Mouse (Mus musculus): ENCODE data around the gene Zfp51. TPM values are rescaled to one million over a fixed set of nuclear protein-coding genes. Genes with fewer than 3 reads are reported as not detected.

Zfp51 gene
- total RNA-seq, 2 experiments from 2014 or later, result 4.0 to 4.6 TPM

DNA sequence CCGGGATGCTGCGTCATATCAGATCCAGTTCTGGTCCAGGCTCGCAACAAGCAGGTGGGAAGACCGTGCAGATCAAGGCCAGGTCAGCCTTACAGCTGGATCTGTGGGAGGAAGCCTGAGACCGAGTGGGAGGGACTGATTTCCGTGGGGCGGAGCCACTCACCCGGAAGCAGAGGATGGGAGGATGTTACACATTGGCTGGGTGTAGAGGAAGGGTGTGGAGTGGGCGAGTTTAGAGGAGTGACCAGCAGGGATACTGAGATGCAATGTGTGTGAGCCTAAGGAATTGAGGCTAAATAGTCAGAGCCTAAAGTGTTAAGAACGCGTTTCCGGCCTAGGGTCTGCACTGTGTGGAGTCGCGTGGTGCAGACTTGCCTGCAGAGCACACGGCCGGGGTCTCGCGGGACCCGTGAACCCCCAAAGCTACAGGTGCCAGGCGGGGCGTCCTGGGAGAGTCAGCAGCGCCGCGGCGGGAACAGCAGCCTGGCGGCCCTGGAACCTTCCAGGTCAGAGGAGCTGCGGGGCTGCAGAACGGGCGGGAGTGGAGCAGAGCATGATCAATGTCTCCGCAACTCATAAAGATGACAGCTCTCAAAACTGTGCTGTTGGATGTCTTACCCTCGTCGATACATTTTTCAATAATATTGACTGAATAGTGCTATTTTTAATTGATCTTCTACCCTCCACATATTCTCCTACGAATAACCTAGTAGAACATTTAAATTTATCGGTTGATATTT, 38.8 kb downstream of the Zfp51 start, which contains the start of gene Zfp53:
Zfp53 (plus strand) TSS at position 239 of the 740 bp plus-strand sequence.
- no peak; the same call in none of the 2 replicates for TF ChIP-seq CTCF (IDR thresholded peaks at IDR 0.05)
- Histone ChIP-seq H3K27ac (peak within 1 kb of the TSS; percentile 71), H3K4me3 (peak within 1 kb of the TSS; percentile 83)
- intact Hi-C loops (cut with DNase I), result loop anchor here (1.0 to 2.0 kb wide), 2 partner anchors 38 to 43 kb away; partner anchors contain the start of gene Zfp51
- DNase-seq (ENCODE audit: extremely low spot score in 1 of 2, low spot score in 2 of 2), result peak; percentile 77 to 80

DNA sequence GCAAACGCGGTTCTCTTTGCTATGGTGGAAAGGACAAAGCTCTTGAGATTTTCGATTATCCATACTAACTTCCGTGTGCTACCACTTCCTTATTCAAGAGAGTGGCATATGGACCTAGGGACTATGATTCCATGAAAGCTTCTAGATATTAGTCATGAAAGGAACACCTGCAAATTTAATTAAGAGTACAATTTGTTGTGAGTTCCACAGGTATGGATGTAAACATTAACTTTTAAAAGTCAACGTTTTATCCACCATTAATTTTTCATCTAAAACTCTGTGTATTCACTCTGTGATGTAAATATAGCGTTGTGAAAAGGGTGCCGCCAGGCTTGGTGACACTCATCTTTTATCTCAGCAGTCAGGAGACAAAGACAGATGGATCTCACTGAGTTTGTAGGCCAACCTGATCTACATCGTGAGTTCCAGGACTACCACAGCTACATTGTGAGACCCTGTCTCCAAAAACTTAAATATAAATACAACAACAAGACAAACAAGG, 39.4 kb downstream of the Zfp51 start:
- no peak for TF ChIP-seq CTCF (IDR thresholded peaks at IDR 0.05)
- peak overlapping the region; percentile 71; the same call in 1 of the 2 replicates for H3K27ac ChIP-seq
- H3K4me3 ChIP-seq, result peak overlapping the region; percentile 83
- DNase-seq (ENCODE audit: extremely low spot score in 1 of 2, low spot score in 2 of 2), result no peak
- intact Hi-C loops (cut with DNase I), result loop anchor here (2.0 kb wide), 1 partner anchor 39 kb away; the partner anchor contains the start of gene Zfp51

DNA sequence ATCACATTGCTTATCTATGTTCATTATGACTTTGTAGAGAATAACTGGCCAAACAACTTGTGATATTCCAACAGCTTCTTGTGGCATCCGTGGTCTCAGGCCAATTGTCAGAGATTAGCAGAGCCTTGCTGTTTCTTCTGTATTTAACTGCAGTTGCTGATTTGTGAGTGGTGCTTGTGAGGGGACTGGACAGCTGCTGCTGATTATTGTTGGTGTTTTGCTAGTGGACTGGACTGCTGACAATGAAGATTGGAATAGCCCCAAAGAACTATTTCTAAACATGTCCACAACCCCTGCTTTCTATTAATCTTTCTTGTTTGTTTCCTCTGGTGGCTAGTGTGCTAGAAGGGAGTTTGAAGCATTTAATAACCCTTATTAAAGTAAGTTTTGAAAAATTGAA, 51.2 kb downstream of the Zfp51 start:
- no peak for TF ChIP-seq CTCF (IDR thresholded peaks at IDR 0.05)
- intact Hi-C loops (cut with DNase I), result no loop called here
- H3K4me3 ChIP-seq, result no peak overlapping the region

DNA sequence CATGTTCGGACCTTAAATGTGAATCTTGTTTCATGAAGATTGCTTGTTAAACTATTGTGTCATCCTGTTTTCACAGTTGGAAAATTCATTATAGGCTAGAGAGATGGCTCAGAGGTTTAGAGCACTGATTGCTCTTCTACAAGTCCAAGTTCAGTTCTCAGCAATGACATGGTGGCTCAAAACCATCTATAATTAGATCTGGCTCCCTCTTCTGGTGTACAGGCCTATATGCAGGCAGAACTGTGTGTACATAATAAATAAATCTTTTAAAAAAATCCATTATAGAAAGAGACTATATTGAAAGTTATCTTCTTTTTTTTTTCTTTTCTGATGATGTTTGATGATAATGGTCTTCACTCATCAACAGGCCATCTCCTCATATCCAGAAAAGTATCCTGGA, 54.4 kb downstream of the Zfp51 start:
- DNase-seq (ENCODE audit: extremely low spot score in 1 of 2, low spot score in 2 of 2), result no peak
- Histone ChIP-seq H3K4me3 (no peak overlapping the region), H3K27ac (no peak overlapping the region)
- peak; percentile 30 for TF ChIP-seq CTCF (IDR thresholded peaks at IDR 0.05)
- intact Hi-C loops (cut with DNase I), result no loop called here

More for the DNA sequence above, 51.2 kb downstream of the Zfp51 start:
- DNase-seq (ENCODE audit: extremely low spot score in 1 of 2, low spot score in 2 of 2), result no peak
- H3K27ac ChIP-seq, result no peak overlapping the region

DNA sequence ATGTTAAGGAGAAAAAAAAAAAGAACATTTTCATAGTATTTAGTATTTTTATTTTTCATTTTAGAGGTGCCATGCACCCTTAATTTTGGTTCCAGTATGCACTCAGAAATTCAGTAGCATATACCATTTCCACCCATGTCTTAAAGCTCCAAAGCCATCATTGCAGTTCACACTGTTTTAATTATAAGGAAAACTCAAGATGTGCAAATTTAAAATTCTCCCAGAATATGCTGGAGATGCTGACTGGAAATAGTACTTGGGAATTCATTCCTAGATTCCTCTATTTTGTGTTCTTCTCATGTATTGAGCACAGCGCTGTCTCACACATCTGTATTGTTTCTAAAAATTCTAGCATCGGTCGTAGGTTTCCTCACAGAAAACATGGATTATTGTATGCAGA, 56.1 kb downstream of the Zfp51 start:
- no peak for DNase-seq (ENCODE audit: extremely low spot score in 1 of 2, low spot score in 2 of 2)
- TF ChIP-seq CTCF (IDR thresholded peaks at IDR 0.05), result no peak
- Histone ChIP-seq H3K4me3 (no peak overlapping the region), H3K27ac (no peak overlapping the region)
- intact Hi-C loops (cut with DNase I), result no loop called here

DNA sequence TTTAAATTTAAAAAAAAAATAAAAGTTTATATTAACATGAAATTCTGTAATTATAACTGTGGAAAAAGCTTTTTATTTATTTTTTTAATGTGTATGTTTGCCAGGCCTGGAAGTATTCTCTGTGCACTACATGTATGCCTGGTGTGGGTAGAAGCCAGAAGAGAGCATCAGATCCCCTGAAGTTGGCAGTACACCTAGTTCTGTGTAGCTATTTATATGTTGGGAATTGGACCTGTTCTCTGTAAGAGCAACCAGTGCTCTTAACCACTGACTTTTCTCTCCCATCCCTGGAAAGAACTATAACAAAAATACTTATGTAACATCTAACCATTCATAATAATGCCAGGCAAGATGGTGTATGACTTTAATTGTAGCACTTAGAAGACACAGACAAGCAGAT, 59.6 kb downstream of the Zfp51 start:
- TF ChIP-seq CTCF (IDR thresholded peaks at IDR 0.05), result no peak
- intact Hi-C loops (cut with DNase I), result no loop called here
- no peak overlapping the region for H3K27ac ChIP-seq
- no peak overlapping the region for H3K4me3 ChIP-seq
- DNase-seq (ENCODE audit: extremely low spot score in 1 of 2, low spot score in 2 of 2), result no peak

Other genes with a start within 250 kb of the Zfp51 start
- not detected for gene Vmn1r234, start 224.3 kb upstream of the Zfp51 start, total RNA-seq (2021)
- not detected for gene Vmn1r235, start 194.0 kb upstream of the Zfp51 start, total RNA-seq (2021)
- not detected for gene Vmn1r236, start 167.4 kb upstream of the Zfp51 start, total RNA-seq (2021)
- not detected for gene Vmn1r237, start 138.5 kb upstream of the Zfp51 start, total RNA-seq (2021)
- 1 to 10 TPM; 1.2 TPM for gene Zfp677, start 66.6 kb upstream of the Zfp51 start, total RNA-seq (2021)
- gene Zfp54, start 27.1 kb upstream of the Zfp51 start, total RNA-seq (2021), result 1 to 10 TPM; 1.0 to 1.3 TPM
- gene Zfp53, start 38.6 kb downstream of the Zfp51 start, total RNA-seq (2021), result 1 to 10 TPM; 4.0 to 5.1 TPM
- gene Zfp52, start 85.2 kb downstream of the Zfp51 start, total RNA-seq (2021), result 1 to 10 TPM; 6.5 to 6.8 TPM
- gene Zfp948, start 116.6 kb downstream of the Zfp51 start, total RNA-seq (2021), result 10 to 100 TPM in 1 of 2 experiments, 1 to 10 TPM in 1; 9.8 to 18.1 TPM
- 10 to 100 TPM; 12.7 to 15.2 TPM for gene Zfp983, start 200.2 kb downstream of the Zfp51 start, total RNA-seq (2021)
- 1 to 10 TPM; 5.6 to 8.0 TPM for gene Gm10226, start 241.5 kb downstream of the Zfp51 start, total RNA-seq (2021)

All from left cerebral cortex, adult 2 months (tissue).